Mouse (Mus musculus): ENCODE results near the gene Bcl2l12. TPM values are rescaled to one million over a fixed set of nuclear protein-coding genes. Genes with fewer than 3 reads are reported as not detected.
"Not testable (repeated sequence)": the region's sequence is repeated elsewhere in the genome, so short reads cannot be mapped to it uniquely, and the experiment has no call there.

The Bcl2l12 gene
- polyA plus RNA-seq, 1 experiment from 2014 or later: 62.2 TPM

DNA sequence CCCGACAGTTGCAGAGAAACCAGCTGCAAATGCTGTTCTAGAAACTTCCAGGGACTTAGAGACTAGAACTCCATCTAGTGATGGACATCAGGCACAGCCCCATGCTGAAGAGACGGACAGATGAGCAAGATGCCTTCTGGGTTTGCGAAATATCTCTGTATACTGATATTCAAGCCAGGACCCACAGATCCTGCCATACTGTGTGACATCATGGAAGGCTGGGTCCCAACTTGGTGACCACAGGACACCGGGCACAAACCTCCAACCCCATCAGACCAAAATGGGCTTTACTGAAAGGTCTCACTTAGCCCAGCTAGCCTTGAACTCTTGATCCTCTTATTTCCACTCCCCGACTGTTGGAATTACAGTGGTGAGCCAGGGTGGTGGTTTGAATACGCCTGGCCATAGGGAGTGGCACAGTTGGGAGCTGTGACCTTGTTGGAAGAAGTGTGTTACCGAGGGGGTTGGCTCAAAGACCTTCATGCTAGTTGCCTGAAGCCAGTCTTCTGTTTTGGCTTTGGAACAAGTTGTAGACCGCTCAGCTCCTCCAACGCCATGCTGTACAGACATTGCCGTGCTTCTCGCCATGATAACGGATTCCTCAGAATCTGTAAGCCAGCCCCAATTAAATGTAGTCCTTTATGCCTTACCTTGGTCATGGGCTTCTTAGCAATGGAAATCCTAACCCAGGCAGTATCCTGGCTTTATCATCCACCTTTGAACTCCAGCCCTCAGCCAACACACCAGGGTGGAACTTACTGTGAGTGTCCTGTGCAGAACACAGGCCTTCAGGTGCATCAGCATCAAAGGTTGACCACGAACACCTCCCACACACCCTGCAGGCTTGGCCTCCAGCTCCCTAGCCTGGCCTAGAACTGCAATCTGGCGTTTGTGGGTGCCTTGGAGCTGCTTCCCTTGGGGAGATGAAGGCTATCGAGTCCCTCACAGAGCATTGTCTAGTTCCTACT, 26.1 kb upstream of the Bcl2l12 start:
- WGBS: 87% methylated on average over 15 of the region's 15 CpGs
- Histone ChIP-seq H3K4me1 (ENCODE audit: control insufficient read depth, insufficient read depth, low read length) (peaks cover 3% of the 10 kb centered on the region; the same call in 1 of the 2 replicates), H3K27me3 (ENCODE audit: control insufficient read depth, insufficient read depth, low read length) (no peaks in the 10 kb centered on the region), H3K36me3 (ENCODE audit: control insufficient read depth, insufficient read depth, low read length) (peaks cover 16% of the 10 kb centered on the region), H3K9ac (ENCODE audit: low read length) (no peak overlapping the region), H3K4me3 (ENCODE audit: low read depth, low read length) (no peak overlapping the region), H3K9me3 (ENCODE audit: control insufficient read depth, low read length) (no peaks in the 10 kb centered on the region), H3K4me2 (no peak overlapping the region), H3K27ac (ENCODE audit: low read depth, low read length) (no peak overlapping the region)
- DNase-seq (ENCODE audit: low spot score, missing footprints) (no peak), ATAC-seq (ENCODE audit: low FRiP score) (0 out of 2 replicates have a peak, but pooled peaks have one; percentile 19)

DNA sequence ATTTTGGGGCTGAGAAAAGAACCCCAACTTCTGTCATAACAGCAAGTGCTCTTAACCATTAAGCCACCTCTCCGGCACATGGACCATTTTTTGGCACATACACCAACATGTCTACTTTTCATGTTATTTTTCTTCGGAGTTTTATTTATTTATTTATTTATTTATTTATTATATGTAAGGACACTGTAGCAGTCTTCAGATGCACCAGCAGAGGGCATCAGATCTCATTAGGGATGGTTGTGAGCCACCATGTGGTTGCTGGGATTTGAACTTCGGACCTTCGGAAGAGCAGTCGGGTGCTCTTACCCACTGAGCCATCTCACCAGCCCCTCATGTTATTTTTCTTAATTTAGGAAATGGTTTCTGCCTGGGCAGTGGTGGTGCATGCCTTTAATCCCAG, 25.2 kb upstream of the Bcl2l12 start:
- not testable (repeated sequence) for H3K4me2 ChIP-seq; DNase-seq (ENCODE audit: low spot score, missing footprints); H3K27ac ChIP-seq (ENCODE audit: low read depth, low read length); H3K9ac ChIP-seq (ENCODE audit: low read length); H3K9me3 ChIP-seq (ENCODE audit: control insufficient read depth, low read length); H3K4me1 ChIP-seq (ENCODE audit: control insufficient read depth, insufficient read depth, low read length); H3K4me3 ChIP-seq (ENCODE audit: low read depth, low read length); ATAC-seq (ENCODE audit: low FRiP score); H3K27me3 ChIP-seq (ENCODE audit: control insufficient read depth, insufficient read depth, low read length)
- peaks cover 11% of the 10 kb centered on the region for H3K36me3 ChIP-seq (ENCODE audit: control insufficient read depth, insufficient read depth, low read length)
- WGBS: 82% methylated on average over 5 of the region's 5 CpGs

- H3K27ac ChIP-seq (ENCODE audit: low read depth, low read length): no peak overlapping the region
- no peak for ATAC-seq (ENCODE audit: low FRiP score)
- no peak for DNase-seq (ENCODE audit: low spot score, missing footprints)
- no peak overlapping the region for H3K4me3 ChIP-seq (ENCODE audit: low read depth, low read length)
- no peaks in the 10 kb centered on the region for H3K36me3 ChIP-seq (ENCODE audit: control insufficient read depth, insufficient read depth, low read length)
- no peak overlapping the region for H3K4me2 ChIP-seq
- peaks cover 8% of the 10 kb centered on the region for H3K4me1 ChIP-seq (ENCODE audit: control insufficient read depth, insufficient read depth, low read length)
- H3K27me3 ChIP-seq (ENCODE audit: control insufficient read depth, insufficient read depth, low read length): no peaks in the 10 kb centered on the region
- no peak overlapping the region for H3K9ac ChIP-seq (ENCODE audit: low read length)
- 76% methylated on average over 9 of the region's 9 CpGs for WGBS
- H3K9me3 ChIP-seq (ENCODE audit: control insufficient read depth, low read length): no peaks in the 10 kb centered on the region
Observed at GRCm38 (mm10) chr7:45020225-45020624, 21.7 kb upstream of the Bcl2l12 start.

DNA sequence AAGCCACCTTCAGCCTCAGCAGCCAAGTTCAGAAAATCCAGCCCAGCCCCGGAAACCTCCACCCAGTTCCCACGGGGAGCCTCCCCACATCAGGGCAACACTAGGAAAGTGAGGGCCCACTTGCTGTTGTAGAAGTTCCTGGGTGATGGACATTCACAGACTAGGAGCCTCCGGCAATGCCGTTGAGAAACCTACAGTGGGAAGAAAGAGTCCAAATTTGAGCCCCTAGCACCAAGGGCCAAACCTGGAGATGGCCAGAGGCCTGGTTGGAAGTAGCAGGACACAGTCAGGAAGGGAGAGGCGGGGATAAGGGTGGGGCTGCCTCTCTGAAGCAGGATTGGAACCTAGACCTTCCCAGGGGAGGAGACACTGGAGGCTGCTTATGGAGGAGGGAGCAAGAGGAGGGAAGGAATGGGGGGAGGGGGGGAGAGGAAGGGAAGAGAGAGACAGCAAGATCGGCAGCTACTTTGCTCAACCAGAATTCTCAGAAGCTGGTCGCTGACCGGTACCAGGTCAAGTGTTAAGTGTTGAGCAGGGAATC, 20.6 kb upstream of the Bcl2l12 start:
- Histone ChIP-seq H3K4me2 (no peak overlapping the region), H3K4me3 (ENCODE audit: low read depth, low read length) (no peak overlapping the region), H3K9ac (ENCODE audit: low read length) (no peak overlapping the region), H3K27ac (ENCODE audit: low read depth, low read length) (no peak overlapping the region), H3K36me3 (ENCODE audit: control insufficient read depth, insufficient read depth, low read length) (no peaks in the 10 kb centered on the region), H3K9me3 (ENCODE audit: control insufficient read depth, low read length) (no peaks in the 10 kb centered on the region), H3K4me1 (ENCODE audit: control insufficient read depth, insufficient read depth, low read length) (peaks cover 15% of the 10 kb centered on the region), H3K27me3 (ENCODE audit: control insufficient read depth, insufficient read depth, low read length) (no peaks in the 10 kb centered on the region)
- no peak for DNase-seq (ENCODE audit: low spot score, missing footprints)
- WGBS: 44% methylated on average over 8 of the region's 8 CpGs
- ATAC-seq (ENCODE audit: low FRiP score): no peak

DNA sequence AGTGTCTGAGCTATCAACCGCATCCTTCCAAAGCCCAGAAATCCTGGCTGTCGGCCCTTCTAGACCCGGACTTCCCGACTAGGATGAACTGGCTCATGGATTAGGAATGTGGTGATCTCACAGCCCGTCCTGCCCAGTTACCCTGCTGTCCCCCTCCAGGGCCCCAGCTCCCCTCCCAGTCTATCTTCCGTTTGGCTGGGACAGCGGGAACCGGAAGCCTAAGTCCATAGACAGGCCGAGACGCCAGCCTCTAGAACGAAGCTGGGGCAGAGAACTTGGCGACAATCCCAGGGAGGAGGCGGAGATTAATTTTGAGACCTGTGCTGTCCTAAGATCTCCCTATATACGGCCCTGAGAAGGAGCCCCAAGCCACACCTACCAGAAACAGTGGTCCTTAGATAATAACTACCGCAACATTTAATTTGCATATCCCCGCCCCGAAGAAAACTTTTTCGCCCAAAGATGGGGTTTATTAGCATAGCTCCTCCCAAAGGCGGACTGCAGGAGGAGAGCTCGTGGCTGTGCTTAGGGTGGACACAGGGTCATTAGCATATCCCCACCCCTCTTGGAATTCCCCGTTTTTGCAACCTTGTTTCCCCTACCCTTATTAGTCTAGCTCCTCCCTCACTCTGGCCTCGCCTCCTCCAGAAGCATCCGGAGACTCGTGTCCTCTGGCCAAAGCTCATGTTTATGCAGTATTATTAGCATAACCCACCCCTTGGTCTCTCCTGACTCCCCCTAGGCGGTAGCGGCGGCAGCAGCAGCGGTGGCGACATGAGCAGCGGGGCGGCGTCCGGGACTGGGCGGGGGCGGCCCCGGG, 18.9 kb upstream of the Bcl2l12 start, which contains the start of gene Rras:
TSS of gene Rras (plus strand) at position 720 of the 820 bp plus-strand sequence.
- DNase-seq (ENCODE audit: low spot score, missing footprints) (peak; percentile 99), ATAC-seq (ENCODE audit: low FRiP score) (peak; percentile 89)
- Histone ChIP-seq H3K9me3 (ENCODE audit: control insufficient read depth, low read length) (no peaks in the 10 kb centered on the region), H3K4me2 (peak within 1 kb of the TSS; percentile 65), H3K4me3 (ENCODE audit: low read depth, low read length) (peak within 1 kb of the TSS; percentile 96), H3K4me1 (ENCODE audit: control insufficient read depth, insufficient read depth, low read length) (peaks cover 17% of the 10 kb centered on the region), H3K27ac (ENCODE audit: low read depth, low read length) (peak within 1 kb of the TSS; percentile 81), H3K36me3 (ENCODE audit: control insufficient read depth, insufficient read depth, low read length) (peaks cover under 1% of the 10 kb centered on the region), H3K27me3 (ENCODE audit: control insufficient read depth, insufficient read depth, low read length) (no peaks in the 10 kb centered on the region), H3K9ac (ENCODE audit: low read length) (peak within 1 kb of the TSS; percentile 63)
- WGBS: under 1% methylated on average over 33 of the region's 36 CpGs

DNA sequence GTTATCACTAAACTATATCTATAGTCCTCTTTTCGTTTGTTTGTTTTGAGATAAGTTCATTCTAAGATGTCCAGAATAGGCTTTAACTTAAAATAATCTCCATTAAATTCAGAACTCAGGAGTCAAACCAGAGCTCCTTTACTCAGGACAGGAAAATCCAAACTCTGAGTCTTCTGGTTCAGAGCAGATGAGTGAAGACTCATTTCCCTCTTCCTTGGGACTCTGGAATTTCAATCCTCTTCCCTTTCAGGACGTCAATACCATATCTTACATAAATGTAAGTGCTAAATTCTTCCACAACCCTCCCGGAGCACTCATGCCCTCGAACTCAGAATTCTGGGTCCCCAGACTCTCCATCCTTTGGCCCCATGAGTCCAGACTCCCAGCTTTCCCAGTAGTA, 18.2 kb upstream of the Bcl2l12 start:
- H3K9me3 ChIP-seq (ENCODE audit: control insufficient read depth, low read length): no peaks in the 10 kb centered on the region
- ATAC-seq (ENCODE audit: low FRiP score) (no peak), DNase-seq (ENCODE audit: low spot score, missing footprints) (peak; percentile 88)

DNA sequence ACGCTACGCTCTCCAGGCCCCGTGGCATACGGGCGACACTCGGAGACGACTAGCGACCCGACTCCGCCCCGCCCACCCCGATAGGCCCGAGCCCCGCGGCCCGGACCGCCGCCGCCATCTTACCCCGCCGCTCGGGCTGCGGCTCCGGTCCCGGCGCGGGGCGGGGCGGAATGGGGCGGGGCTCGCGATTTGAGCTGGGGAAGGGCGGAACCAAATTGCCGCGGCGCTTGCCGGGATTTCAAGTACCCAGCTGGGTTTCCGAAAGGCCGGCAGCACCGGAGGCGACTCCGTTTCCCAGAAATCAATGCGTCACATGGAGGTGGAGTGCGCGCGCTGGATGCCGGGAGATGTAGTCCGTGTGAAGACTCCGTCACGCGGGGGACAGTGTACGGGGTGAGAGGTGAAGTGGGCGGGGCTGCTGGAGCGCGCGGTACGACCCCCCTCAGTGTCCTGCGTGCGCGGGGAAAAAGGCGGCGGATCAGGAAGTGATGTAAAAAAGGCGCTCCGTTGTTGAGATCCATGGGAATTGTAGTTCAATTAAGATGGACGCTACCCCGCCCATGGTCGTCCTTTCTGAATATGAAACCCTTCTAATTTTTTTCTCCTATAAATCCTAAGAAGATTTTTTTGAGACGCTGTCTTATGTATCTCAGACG, 17.6 kb upstream of the Bcl2l12 start, which contains the start of gene Scaf1:
TSS of gene Scaf1 (minus strand) at position 407 of the 656 bp plus-strand sequence.
- H3K36me3 ChIP-seq (ENCODE audit: control insufficient read depth, insufficient read depth, low read length): peaks cover 13% of the 10 kb centered on the region
- peaks cover 17% of the 10 kb centered on the region for H3K4me1 ChIP-seq (ENCODE audit: control insufficient read depth, insufficient read depth, low read length)
- H3K9ac ChIP-seq (ENCODE audit: low read length): peak within 1 kb of the TSS; percentile 97
- H3K27ac ChIP-seq (ENCODE audit: low read depth, low read length): peak within 1 kb of the TSS; percentile 81
- under 1% methylated on average over 69 of the region's 69 CpGs for WGBS
- peak within 1 kb of the TSS; percentile 87 for H3K4me2 ChIP-seq
- H3K4me3 ChIP-seq (ENCODE audit: low read depth, low read length): peak within 1 kb of the TSS; percentile 96
- DNase-seq (ENCODE audit: low spot score, missing footprints) (peak; percentile 100), ATAC-seq (ENCODE audit: low FRiP score) (peak; percentile 92)
- no peaks in the 10 kb centered on the region for H3K9me3 ChIP-seq (ENCODE audit: control insufficient read depth, low read length)
- no peaks in the 10 kb centered on the region for H3K27me3 ChIP-seq (ENCODE audit: control insufficient read depth, insufficient read depth, low read length)

More for the DNA sequence above, 18.2 kb upstream of the Bcl2l12 start:
- Histone ChIP-seq H3K27ac (ENCODE audit: low read depth, low read length) (peak overlapping the region; percentile 81), H3K36me3 (ENCODE audit: control insufficient read depth, insufficient read depth, low read length) (peaks cover 7% of the 10 kb centered on the region), H3K27me3 (ENCODE audit: control insufficient read depth, insufficient read depth, low read length) (no peaks in the 10 kb centered on the region), H3K4me3 (ENCODE audit: low read depth, low read length) (peak overlapping the region; percentile 96), H3K4me1 (ENCODE audit: control insufficient read depth, insufficient read depth, low read length) (peaks cover 17% of the 10 kb centered on the region), H3K9ac (ENCODE audit: low read length) (peak overlapping the region; percentile 58), H3K4me2 (peak overlapping the region; percentile 65)
- WGBS: 5% methylated on average over 4 of the region's 4 CpGs

DNA sequence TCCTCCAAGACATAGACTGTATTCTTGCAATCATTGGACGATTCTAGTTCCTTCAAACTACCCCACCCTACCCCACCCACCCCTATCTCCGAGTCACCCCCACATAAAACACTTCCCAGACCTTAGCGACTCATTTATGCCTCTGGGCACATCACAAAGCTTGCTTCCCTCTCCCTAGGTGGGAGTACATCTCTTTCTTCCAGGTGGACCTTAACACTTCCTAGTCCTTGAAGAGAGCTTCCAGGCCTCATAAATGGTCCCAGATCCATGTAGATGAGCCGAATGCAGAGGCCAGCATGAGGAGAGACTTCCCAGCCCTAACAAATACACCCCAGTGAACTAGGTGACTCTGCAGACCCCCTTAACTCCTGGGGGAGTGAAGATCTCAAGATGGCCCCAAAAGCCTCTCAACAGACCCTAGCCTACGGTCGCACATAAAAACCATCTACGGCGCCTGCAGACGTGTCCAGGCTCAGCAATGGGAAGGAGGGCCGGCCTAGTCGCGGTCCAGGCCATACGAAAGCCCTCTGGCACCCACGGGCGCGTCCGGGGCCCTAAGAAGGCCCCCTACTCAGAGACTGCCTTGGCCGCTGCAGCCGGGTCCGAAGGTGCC, 16.9 kb upstream of the Bcl2l12 start:
- Histone ChIP-seq H3K4me2 (peak overlapping the region; percentile 87), H3K27ac (ENCODE audit: low read depth, low read length) (peak overlapping the region; percentile 44; the same call in 1 of the 2 replicates), H3K4me3 (ENCODE audit: low read depth, low read length) (peak overlapping the region; percentile 96), H3K4me1 (ENCODE audit: control insufficient read depth, insufficient read depth, low read length) (peaks cover 17% of the 10 kb centered on the region), H3K9me3 (ENCODE audit: control insufficient read depth, low read length) (no peaks in the 10 kb centered on the region), H3K36me3 (ENCODE audit: control insufficient read depth, insufficient read depth, low read length) (peaks cover 15% of the 10 kb centered on the region), H3K9ac (ENCODE audit: low read length) (peak overlapping the region; percentile 97), H3K27me3 (ENCODE audit: control insufficient read depth, insufficient read depth, low read length) (no peaks in the 10 kb centered on the region)
- ATAC-seq (ENCODE audit: low FRiP score) (no peak), DNase-seq (ENCODE audit: low spot score, missing footprints) (no peak)
- WGBS: 2% methylated on average over 20 of the region's 20 CpGs

All from midbrain, embryonic 11.5 days (tissue).